10 mouse cellular contexts compared by ENCODE assay signal in genomic region chr10:61535441-61535840, GRCm38 (mm10). TPM values are rescaled to one million over a fixed set of nuclear protein-coding genes. Genes with fewer than 3 reads are reported as not detected.
A peak's percentile ranks its signal among the peaks of the same experiment; 100 is the strongest.
DNase-seq lines count a peak whose midpoint lies in the region; ATAC-seq and TF ChIP-seq lines count a peak whose summit lies in the region.
"Had no signal": no experiment of that assay in that cellular context is flagged by ENCODE, and none has a peak within 500 bp of the region (broad histone marks: within the 10 kb centered on the region; RNA-seq: fewer than 3 reads in every experiment).

No protein-coding gene starts in this region.

- H3K4me2 ChIP-seq in heart, embryonic 12.5 days: no peak overlapping the region
- no peak overlapping the region; the same call in 1 of the 2 replicates for H3K4me2 ChIP-seq in lung, postnatal 0 days (replicated peaks; ENCODE audit: low read depth, low read length)
- no peak overlapping the region for H3K4me2 ChIP-seq in limb, embryonic 14.5 days (replicated peaks; ENCODE audit: low read depth, low read length, severe bottlenecking)
- H3K4me2 ChIP-seq in stomach, embryonic 16.5 days (ENCODE audit: low read depth, low read length): no peak overlapping the region

- no peak for TF ChIP-seq POLR2A in limb, embryonic 14.5 days (IDR thresholded peaks at IDR 0.05; ENCODE audit: borderline replicate concordance, extremely low read depth, insufficient read depth, insufficient read length)

- intact Hi-C loops in heart, postnatal 25 days (cut with DNase I): no loop called here
- intact Hi-C loops in left cerebral cortex, postnatal 10 days (cut with DNase I): no loop called here

- H3K36me3 ChIP-seq in heart, embryonic 12.5 days: no peaks in the 10 kb centered on the region
- H3K36me3 ChIP-seq in lung, postnatal 0 days (ENCODE audit: insufficient read depth, low read length): no peaks in the 10 kb centered on the region
- no peaks in the 10 kb centered on the region for H3K36me3 ChIP-seq in limb, embryonic 14.5 days (ENCODE audit: control insufficient read depth, insufficient read depth, low read length)
- no peaks in the 10 kb centered on the region for H3K36me3 ChIP-seq in stomach, embryonic 16.5 days (ENCODE audit: control insufficient read depth, insufficient read depth, low read length)

- TF ChIP-seq CTCF in lung, postnatal 0 days (IDR thresholded peaks at IDR 0.05): no peak

- no peak for DNase-seq in heart, postnatal 25 days (ENCODE audit: low spot score)
- no peak for DNase-seq in lung, postnatal 0 days (ENCODE audit: low spot score)
- DNase-seq in lung, postnatal 10 days: no peak
- DNase-seq in limb, embryonic 14.5 days (ENCODE audit: low spot score): no peak
- DNase-seq in cerebellum, adult 8-10 months: no peak
- no peak for DNase-seq in left cerebral cortex, postnatal 10 days (ENCODE audit: extremely low spot score in 1 of 2, low spot score in 2 of 2)
- DNase-seq: cerebellum, adult 9-10 months had no signal

- 89% methylated on average over 4 of the region's 4 CpGs for WGBS in heart, embryonic 12.5 days
- 72% methylated on average over 4 of the region's 4 CpGs for WGBS in lung, postnatal 0 days
- 77% methylated on average over 4 of the region's 4 CpGs for WGBS in limb, embryonic 14.5 days
- 84% methylated on average over 4 of the region's 4 CpGs for WGBS in stomach, embryonic 16.5 days

- no peak for TF ChIP-seq EP300 in lung, postnatal 0 days (IDR thresholded peaks at IDR 0.05)

- peaks cover 49% of the 10 kb centered on the region for H3K4me1 ChIP-seq in heart, embryonic 12.5 days (replicated peaks)
- peaks cover 19% of the 10 kb centered on the region; the same call in 1 of the 2 replicates for H3K4me1 ChIP-seq in lung, postnatal 0 days (ENCODE audit: insufficient read depth, low read depth, low read length)
- peaks cover 30% of the 10 kb centered on the region for H3K4me1 ChIP-seq in limb, embryonic 14.5 days (ENCODE audit: control insufficient read depth, insufficient read depth, low read length)
- H3K4me1 ChIP-seq in stomach, embryonic 16.5 days (ENCODE audit: control insufficient read depth, insufficient read depth, low read length): peaks cover 16% of the 10 kb centered on the region

- no peaks in the 10 kb centered on the region for H3K27me3 ChIP-seq in heart, embryonic 12.5 days (replicated peaks)
- no peaks in the 10 kb centered on the region for H3K27me3 ChIP-seq in lung, postnatal 0 days (replicated peaks; ENCODE audit: insufficient read depth, low read length)
- H3K27me3 ChIP-seq in limb, embryonic 14.5 days (ENCODE audit: control insufficient read depth, insufficient read depth, low read length): no peaks in the 10 kb centered on the region
- H3K27me3 ChIP-seq in stomach, embryonic 16.5 days (ENCODE audit: control insufficient read depth, insufficient read depth, low read length): no peaks in the 10 kb centered on the region

- H3K4me3 ChIP-seq in heart, embryonic 12.5 days: no peak overlapping the region
- H3K4me3 ChIP-seq in lung, postnatal 0 days (ENCODE audit: low read depth, low read length): no peak overlapping the region
- no peak overlapping the region for H3K4me3 ChIP-seq in limb, embryonic 14.5 days (replicated peaks; ENCODE audit: low read length)
- no peak overlapping the region for H3K4me3 ChIP-seq in stomach, embryonic 16.5 days (replicated peaks; ENCODE audit: low read length)

- no peak for ATAC-seq in heart, embryonic 12.5 days (ENCODE audit: insufficient number of reproducible peaks, low FRiP score)
- ATAC-seq in lung, postnatal 0 days: no peak
- no peak for ATAC-seq in limb, embryonic 14.5 days (ENCODE audit: low FRiP score, low read depth)
- ATAC-seq in stomach, embryonic 16.5 days (ENCODE audit: insufficient read depth, low FRiP score): no peak

- H3K27ac ChIP-seq in heart, embryonic 12.5 days (ENCODE audit: poor library complexity, severe bottlenecking): peak overlapping the region; percentile 84
- peak overlapping the region; percentile 94 for H3K27ac ChIP-seq in lung, postnatal 0 days (ENCODE audit: low read length)
- 0 out of 2 replicates have a peak overlapping the region, but pooled peaks have one; percentile 63 for H3K27ac ChIP-seq in limb, embryonic 14.5 days (replicated peaks; ENCODE audit: low read depth, low read length)
- H3K27ac ChIP-seq in stomach, embryonic 16.5 days (ENCODE audit: low read length): peak overlapping the region; percentile 7
- H3K27ac ChIP-seq: macrophage had no signal

- H3K9ac ChIP-seq in heart, embryonic 12.5 days: no peak overlapping the region
- no peak overlapping the region; the same call in 1 of the 2 replicates for H3K9ac ChIP-seq in lung, postnatal 0 days (replicated peaks; ENCODE audit: low read depth)
- H3K9ac ChIP-seq in limb, embryonic 14.5 days (ENCODE audit: low read depth, low read length, severe bottlenecking): no peak overlapping the region
- H3K9ac ChIP-seq in stomach, embryonic 16.5 days (ENCODE audit: low read length): no peak overlapping the region

- no peaks in the 10 kb centered on the region for H3K9me3 ChIP-seq in heart, embryonic 12.5 days (replicated peaks)
- no peaks in the 10 kb centered on the region for H3K9me3 ChIP-seq in lung, postnatal 0 days (ENCODE audit: low read length)
- no peaks in the 10 kb centered on the region for H3K9me3 ChIP-seq in limb, embryonic 14.5 days (ENCODE audit: control insufficient read depth, low read length)
- no peaks in the 10 kb centered on the region for H3K9me3 ChIP-seq in stomach, embryonic 16.5 days (replicated peaks; ENCODE audit: control insufficient read depth, low read length)

RNA-seq across cellular contexts. Expression of gene Lrrc20, which starts 59.8 kb away (rescaled TPM):
- 12.6 and 13.3 TPM in 2 replicates for polyA plus RNA-seq in heart, embryonic 12.5 days (2016; fragmentation: Nextera tagmentation; extraction: Ambion mirVana)
- 10 to 100 TPM; 30.1 to 31.3 TPM for total RNA-seq in heart, postnatal 25 days (2021)
- 5.8 and 6.6 TPM in 2 replicates for polyA plus RNA-seq in lung, postnatal 0 days (2015; fragmentation: Nextera tagmentation; extraction: Ambion mirVana)
- polyA plus RNA-seq in limb, embryonic 14.5 days (2012; rRNA removed): 11.3 and 15.3 TPM in 2 replicates
- 10.2 and 10.4 TPM in 2 replicates for polyA plus RNA-seq in limb, embryonic 14.5 days (2014; fragmentation: Nextera tagmentation; extraction: Ambion mirVana)
- polyA plus RNA-seq in stomach, embryonic 16.5 days (2015; fragmentation: Nextera tagmentation; extraction: Ambion mirVana): 5.6 and 6.0 TPM in 2 replicates
- 10 to 100 TPM; 13.2 to 15.0 TPM for total RNA-seq in left cerebral cortex, postnatal 10 days (2021)

RNA-seq across cellular contexts. Expression of gene Npffr1, which starts 59.9 kb away (rescaled TPM):
- polyA plus RNA-seq in heart, embryonic 12.5 days (2016; fragmentation: Nextera tagmentation; extraction: Ambion mirVana): 0.05 and 0.06 TPM in 2 replicates
- not detected for total RNA-seq in heart, postnatal 25 days (2021)
- polyA plus RNA-seq in lung, postnatal 0 days (2015; fragmentation: Nextera tagmentation; extraction: Ambion mirVana): 0.19 and 0.54 TPM in 2 replicates
- polyA plus RNA-seq in limb, embryonic 14.5 days (2012; rRNA removed): 0.06 and 0.10 TPM in 2 replicates
- polyA plus RNA-seq in limb, embryonic 14.5 days (2014; fragmentation: Nextera tagmentation; extraction: Ambion mirVana): 0.06 TPM in 2 replicates
- polyA plus RNA-seq in stomach, embryonic 16.5 days (2015; fragmentation: Nextera tagmentation; extraction: Ambion mirVana): 0.06 and 0.09 TPM in 2 replicates
- 1 to 10 TPM; 1.9 to 2.0 TPM for total RNA-seq in left cerebral cortex, postnatal 10 days (2021)
- polyA plus RNA-seq: macrophage had no signal

Comparison
In these comparisons a context has a peak if more than half of its experiments do, and no peak if none do; other contexts are left out.
1. H3K27ac ChIP-seq: peak in every context shown above with its lines; median percentile 94 in lung, postnatal 0 days; 84 in heart, embryonic 12.5 days; 63 in limb, embryonic 14.5 days; 7 in stomach, embryonic 16.5 days.